Mouse (Mus musculus) G1E (cell line): ENCODE results near the gene Xpo4. TPM values are rescaled to one million over a fixed set of nuclear protein-coding genes. Genes with fewer than 3 reads are reported as not detected.

ENCODE experiments used
- ATAC-seq: 2 replicates; pipeline ENCODE4 v1.8.0; 2016; ENCODE audit warnings: mild to moderate bottlenecking; ENCODE audit not compliant: insufficient number of reproducible peaks, poor library complexity, low FRiP score, severe bottlenecking; ENCODE audit errors: extremely low read depth
- DNase-seq: peaks from one replicate; pipeline ENCODE4 v3.0.0; 2012; ENCODE audit warnings: low spot score
- H3K27me3 ChIP-seq: 2 replicates; pipeline ENCODE4 v1.6.1; 2012; ENCODE audit warnings: mild to moderate bottlenecking, low read length, inconsistent platforms; ENCODE audit not compliant: insufficient read depth
- H3K36me3 ChIP-seq: replicated peaks from 2 replicates; pipeline ENCODE3; 2012; ENCODE audit warnings: mild to moderate bottlenecking, inconsistent platforms
- H3K4me1 ChIP-seq: 2 replicates; pipeline ENCODE4 v1.6.1; 2012; ENCODE audit warnings: low read depth, low read length, inconsistent platforms, mixed read lengths; ENCODE audit not compliant: insufficient read depth
- H3K4me3 ChIP-seq: 2 replicates; pipeline ENCODE4 v1.5.1; 2012; ENCODE audit warnings: low read depth, mild to moderate bottlenecking, inconsistent platforms, low read length, moderate library complexity, mixed read lengths
- H3K9me3 ChIP-seq: replicated peaks from 2 replicates; pipeline ENCODE4 v1.6.1; 2012; ENCODE audit warnings: inconsistent platforms
- CTCF ChIP-seq: IDR thresholded peaks from 2 replicates; pipeline ENCODE4 v1.5.1; 2012; ENCODE audit warnings: low read depth, low read length, inconsistent platforms, mixed read lengths
- GATA1 ChIP-seq: IDR thresholded peaks from 2 replicates; pipeline ENCODE4 v1.6.1; 2012; ENCODE audit warnings: borderline replicate concordance, low read length, inconsistent platforms, mixed read lengths
- GATA2 ChIP-seq: IDR thresholded peaks from 2 replicates; pipeline ENCODE4 v1.6.1; 2012; ENCODE audit warnings: low read depth, low read length, inconsistent platforms, borderline replicate concordance
- POLR2AphosphoS5 ChIP-seq: IDR thresholded peaks from 2 replicates; pipeline ENCODE4 v1.6.1; 2012; ENCODE audit warnings: low read depth, low read length, inconsistent platforms; ENCODE audit not compliant: insufficient replicate concordance
- TAL1 ChIP-seq: conservative IDR thresholded peaks from 2 replicates; pipeline ENCODE4 v1.6.1; 2012; ENCODE audit warnings: low read depth, low read length, inconsistent platforms, mixed read lengths
- polyA plus RNA-seq: library from polyadenylated mRNA; stranded (reverse); fragments of >175 nt; gene quantifications from 2 replicates; pipeline ENCODE4 v1.2.3, GENCODE M21; 2012
- total RNA-seq, 2 experiments: library from RNA; stranded (forward) in 1 of 2; stranded (reverse) in 1 of 2; fragments of 200-1000 nt in 1 of 2; fragments of >200 nt in 1 of 2; fragmentation: Nextera tagmentation in 1 of 2; gene quantifications; 2 replicates each; pipeline ENCODE4 v1.2.3; 2014 to 2017

Xpo4 gene
- total and polyA plus RNA-seq, 3 experiments = 16.3 to 81.6 (median 45.0) TPM

- H3K36me3 ChIP-seq = no peaks in the 10 kb centered on the region
- H3K9me3 ChIP-seq = no peaks in the 10 kb centered on the region
- ATAC-seq (no peak), DNase-seq (no peak)
- H3K4me3 ChIP-seq = no peak overlapping the region
- TF ChIP-seq CTCF (no peak), POLR2AphosphoS5 (no peak), GATA2 (no peak), TAL1 (no peak), GATA1 (no peak)
- H3K27me3 ChIP-seq = peaks cover 73% of the 10 kb centered on the region
- H3K4me1 ChIP-seq = peaks cover 6% of the 10 kb centered on the region
These were observed 130.9 kb downstream of the Xpo4 start for GRCm38 (mm10) chr14:57534346-57534745.

- DNase-seq (no peak), ATAC-seq (no peak)
- H3K36me3 ChIP-seq = no peaks in the 10 kb centered on the region
- TF ChIP-seq POLR2AphosphoS5 = no peak
- no peak overlapping the region for H3K4me3 ChIP-seq
- peaks cover 6% of the 10 kb centered on the region for H3K4me1 ChIP-seq
- H3K27me3 ChIP-seq = peaks cover 77% of the 10 kb centered on the region
- no peaks in the 10 kb centered on the region for H3K9me3 ChIP-seq
These were observed 131.4 kb downstream of the Xpo4 start for GRCm38 (mm10) chr14:57533841-57534240.

- DNase-seq (no peak), ATAC-seq (peak; percentile 19; the same call in 1 of the 2 replicates)
- Histone ChIP-seq H3K36me3 (no peaks in the 10 kb centered on the region), H3K9me3 (no peaks in the 10 kb centered on the region), H3K4me3 (no peak overlapping the region), H3K27me3 (peaks cover 76% of the 10 kb centered on the region), H3K4me1 (peaks cover 6% of the 10 kb centered on the region)
- TF ChIP-seq CTCF (peak; percentile 65), GATA2 (no peak), GATA1 (no peak), POLR2AphosphoS5 (no peak), TAL1 (no peak)
These were observed 132.0 kb downstream of the Xpo4 start for GRCm38 (mm10) chr14:57533214-57533613.

GRCm38 (mm10) chr14:57532577-57532976 is 132.7 kb downstream of the Xpo4 start:
- no peak for TF ChIP-seq TAL1
- no peak for TF ChIP-seq CTCF
- TF ChIP-seq GATA2 = no peak
- TF ChIP-seq GATA1 = no peak
- no peak for TF ChIP-seq POLR2AphosphoS5
- Histone ChIP-seq H3K9me3 (no peaks in the 10 kb centered on the region), H3K36me3 (no peaks in the 10 kb centered on the region), H3K27me3 (peaks cover 75% of the 10 kb centered on the region), H3K4me1 (peaks cover 8% of the 10 kb centered on the region), H3K4me3 (no peak overlapping the region)
- DNase-seq = no peak
- no peak for ATAC-seq

- TF ChIP-seq CTCF (no peak), TAL1 (no peak), GATA1 (no peak), GATA2 (no peak), POLR2AphosphoS5 (no peak)
- H3K4me3 ChIP-seq = no peak overlapping the region
- no peaks in the 10 kb centered on the region for H3K9me3 ChIP-seq
- H3K4me1 ChIP-seq = peaks cover 26% of the 10 kb centered on the region
- H3K27me3 ChIP-seq = peaks cover 70% of the 10 kb centered on the region
- H3K36me3 ChIP-seq = no peaks in the 10 kb centered on the region
- no peak for ATAC-seq
- no peak for DNase-seq
These were observed 135.3 kb downstream of the Xpo4 start for GRCm38 (mm10) chr14:57529786-57530515.

GRCm38 (mm10) chr14:57529086-57529785 is 136.0 kb downstream of the Xpo4 start:
- peaks cover 31% of the 10 kb centered on the region for H3K4me1 ChIP-seq
- no peaks in the 10 kb centered on the region for H3K36me3 ChIP-seq
- no peaks in the 10 kb centered on the region for H3K9me3 ChIP-seq
- H3K27me3 ChIP-seq = peaks cover 70% of the 10 kb centered on the region
- ATAC-seq (no peak), DNase-seq (no peak)
- no peak overlapping the region for H3K4me3 ChIP-seq
- TF ChIP-seq POLR2AphosphoS5 (no peak), GATA2 (no peak), GATA1 (no peak)
